Mouse (Mus musculus): ENCODE data around the gene Gpd1l.

GRCm38 (mm10) chr9:114885564-114885963 is 48.2 kb downstream of the Gpd1l start:
- no peak for TF ChIP-seq REST (IDR thresholded peaks at IDR 0.05; ENCODE audit: insufficient read depth, insufficient read length)
- no peak for TF ChIP-seq POLR2A (IDR thresholded peaks at IDR 0.05; ENCODE audit: insufficient read length, low read depth)
- no peak for TF ChIP-seq MYOG (IDR thresholded peaks at IDR 0.05; ENCODE audit: control insufficient read depth in 1 of 3, insufficient read depth in 1 of 3, insufficient read length in 2 of 3, low read depth in 2 of 3)
- no peak for TF ChIP-seq CEBPB (IDR thresholded peaks at IDR 0.05; ENCODE audit: insufficient read depth, poor library complexity, severe bottlenecking)

Data from myocyte (in vitro differentiated cells).